Mouse (Mus musculus): ENCODE data around the gene Ahsg.

- no peak for TF ChIP-seq CTCF (conservative IDR thresholded peaks at IDR 0.05; ENCODE audit: low read length)
- TF ChIP-seq NANOG (IDR thresholded peaks at IDR 0.05; ENCODE audit: borderline replicate concordance, low read length): no peak
Measured at GRCm38 (mm10) chr16:22888835-22889234, 2.2 kb upstream of the Ahsg start.
